ENCODE assay signal across 1 mouse cellular context in the genomic region with DNA sequence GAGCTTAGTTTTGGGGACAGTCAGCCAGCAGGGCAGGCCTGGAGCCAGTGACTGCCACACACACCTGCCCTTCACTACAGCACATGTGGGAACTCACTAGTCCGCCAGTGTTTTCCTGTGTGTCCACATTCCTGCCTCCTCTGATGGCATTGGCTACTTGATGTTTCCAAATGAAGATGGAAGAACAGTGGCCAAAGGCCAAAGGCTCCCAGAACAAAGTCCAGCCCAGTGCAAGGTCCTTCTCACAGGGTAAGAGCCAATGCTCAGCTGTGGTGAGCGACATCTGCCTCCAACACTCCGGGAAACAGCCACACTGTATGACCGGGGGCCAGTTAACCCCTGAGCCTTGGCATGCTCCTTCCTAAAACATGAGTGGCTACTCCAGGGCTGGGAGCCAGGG.
TF ChIP-seq lines count a peak whose summit lies in the region.

No protein-coding gene starts in this region.

TF ChIP-seq in ES-E14, 5 proteins besides CTCF, POLR2A, EP300 and RAD21 (continued from another document):
- TF ChIP-seq MAFK (IDR thresholded peaks at IDR 0.05; ENCODE audit: insufficient read depth, low read depth, low read length), result no peak
- no peak for TF ChIP-seq ZC3H11A (IDR thresholded peaks at IDR 0.05; ENCODE audit: borderline replicate concordance, low read depth, low read length)
- TF ChIP-seq HCFC1 (IDR thresholded peaks at IDR 0.05; ENCODE audit: borderline replicate concordance, insufficient read depth, low read length), result no peak
